Mouse (Mus musculus): ENCODE data around the gene St8sia1. TPM values are rescaled to one million over a fixed set of nuclear protein-coding genes. Genes with fewer than 3 reads are reported as not detected.
A peak's percentile ranks its signal among the peaks of the same experiment; 100 is the strongest.

Gene St8sia1
- polyA plus RNA-seq, 1 experiment: 2.5 TPM

- Histone ChIP-seq H3K4me3 (ENCODE audit: control insufficient read depth, low read depth, low read length) (no peak overlapping the region), H3K36me3 (ENCODE audit: control insufficient read depth, insufficient read depth, low read length) (no peaks in the 10 kb centered on the region), H3K27ac (ENCODE audit: control insufficient read depth, insufficient read depth, low read depth, low read length) (no peak overlapping the region), H3K4me1 (ENCODE audit: control insufficient read depth, insufficient read depth, low read length) (no peaks in the 10 kb centered on the region; the same call in 1 of the 2 replicates), H3K27me3 (ENCODE audit: control insufficient read depth, insufficient read depth, low read length) (no peaks in the 10 kb centered on the region)
- TF ChIP-seq CTCF (IDR thresholded peaks at IDR 0.05; ENCODE audit: control insufficient read depth, insufficient read depth, insufficient replicate concordance, low read depth, low read length): no peak
- no peak for TF ChIP-seq POLR2A (IDR thresholded peaks at IDR 0.05; ENCODE audit: control insufficient read depth, low read depth, low read length)
These were observed 148.7 kb downstream of the St8sia1 start for GRCm38 (mm10) chr6:142815513-142815912.

DNA sequence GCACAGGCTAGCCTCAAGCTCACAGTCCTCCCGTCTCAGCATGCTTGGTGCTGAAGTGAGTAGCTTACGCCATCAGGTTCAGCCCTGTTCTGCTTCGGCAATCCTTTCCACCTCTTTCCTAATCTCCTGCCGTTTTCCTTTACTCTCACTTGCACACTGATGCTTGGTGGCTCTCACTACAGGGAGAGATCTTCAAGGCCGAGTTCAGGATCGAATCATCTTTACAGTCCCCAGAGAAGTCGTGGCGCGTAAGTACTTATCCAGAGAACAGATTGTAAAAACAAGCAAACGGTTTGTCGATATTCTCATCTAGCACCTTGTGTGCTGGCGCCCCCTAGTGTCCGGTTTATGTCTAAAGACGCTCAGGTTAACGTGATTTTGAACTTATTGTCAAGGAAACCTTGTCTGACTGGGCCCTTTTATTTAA, 149.7 kb downstream of the St8sia1 start:
- no peak overlapping the region for H3K27ac ChIP-seq (ENCODE audit: control insufficient read depth, insufficient read depth, low read depth, low read length)
- H3K36me3 ChIP-seq (ENCODE audit: control insufficient read depth, insufficient read depth, low read length): no peaks in the 10 kb centered on the region
- no peaks in the 10 kb centered on the region for H3K27me3 ChIP-seq (ENCODE audit: control insufficient read depth, insufficient read depth, low read length)
- TF ChIP-seq CTCF (IDR thresholded peaks at IDR 0.05; ENCODE audit: control insufficient read depth, insufficient read depth, insufficient replicate concordance, low read depth, low read length): 0 out of 2 replicates have a peak, but pooled peaks have one; percentile 18
- TF ChIP-seq POLR2A (IDR thresholded peaks at IDR 0.05; ENCODE audit: control insufficient read depth, low read depth, low read length): no peak
- no peaks in the 10 kb centered on the region; the same call in 1 of the 2 replicates for H3K4me1 ChIP-seq (ENCODE audit: control insufficient read depth, insufficient read depth, low read length)
- peak overlapping the region; percentile 35; the same call in 1 of the 2 replicates for H3K4me3 ChIP-seq (ENCODE audit: control insufficient read depth, low read depth, low read length)

GRCm38 (mm10) chr6:142814011-142814410, 150.2 kb downstream of the St8sia1 start:
- H3K27ac ChIP-seq (ENCODE audit: control insufficient read depth, insufficient read depth, low read depth, low read length): no peak overlapping the region

DNA sequence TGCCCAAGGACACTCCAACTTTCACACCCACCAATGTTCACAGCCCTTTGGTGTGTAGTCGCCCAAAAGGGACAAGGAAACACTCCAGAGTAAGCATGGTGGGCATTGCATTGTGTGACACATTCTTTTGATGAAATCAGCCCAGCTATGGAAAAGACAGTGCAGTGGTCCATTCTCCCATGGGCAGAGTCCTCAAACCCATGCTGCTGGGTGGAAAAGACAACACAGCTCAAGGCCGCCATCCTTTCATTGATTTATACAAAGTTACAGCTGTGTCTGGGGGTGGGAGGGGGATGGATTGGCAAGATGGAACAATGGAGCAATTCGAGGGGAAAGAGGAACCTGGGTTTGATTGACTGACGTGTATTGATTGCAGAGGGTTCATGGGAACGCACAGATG, 151.3 kb downstream of the St8sia1 start:
- Histone ChIP-seq H3K4me1 (ENCODE audit: control insufficient read depth, insufficient read depth, low read length) (no peaks in the 10 kb centered on the region; the same call in 1 of the 2 replicates), H3K4me3 (ENCODE audit: control insufficient read depth, low read depth, low read length) (no peak overlapping the region), H3K36me3 (ENCODE audit: control insufficient read depth, insufficient read depth, low read length) (no peaks in the 10 kb centered on the region), H3K27ac (ENCODE audit: control insufficient read depth, insufficient read depth, low read depth, low read length) (no peak overlapping the region), H3K27me3 (ENCODE audit: control insufficient read depth, insufficient read depth, low read length) (no peaks in the 10 kb centered on the region)
- TF ChIP-seq POLR2A (IDR thresholded peaks at IDR 0.05; ENCODE audit: control insufficient read depth, low read depth, low read length): no peak
- TF ChIP-seq CTCF (IDR thresholded peaks at IDR 0.05; ENCODE audit: control insufficient read depth, insufficient read depth, insufficient replicate concordance, low read depth, low read length): no peak

More at GRCm38 (mm10) chr6:142814011-142814410, 150.2 kb downstream of the St8sia1 start:
- no peak overlapping the region for H3K4me3 ChIP-seq (ENCODE audit: control insufficient read depth, low read depth, low read length)
- H3K4me1 ChIP-seq (ENCODE audit: control insufficient read depth, insufficient read depth, low read length): no peaks in the 10 kb centered on the region; the same call in 1 of the 2 replicates
- H3K27me3 ChIP-seq (ENCODE audit: control insufficient read depth, insufficient read depth, low read length): no peaks in the 10 kb centered on the region
- no peaks in the 10 kb centered on the region for H3K36me3 ChIP-seq (ENCODE audit: control insufficient read depth, insufficient read depth, low read length)
- TF ChIP-seq CTCF (IDR thresholded peaks at IDR 0.05; ENCODE audit: control insufficient read depth, insufficient read depth, insufficient replicate concordance, low read depth, low read length) (no peak), POLR2A (IDR thresholded peaks at IDR 0.05; ENCODE audit: control insufficient read depth, low read depth, low read length) (no peak)

DNA sequence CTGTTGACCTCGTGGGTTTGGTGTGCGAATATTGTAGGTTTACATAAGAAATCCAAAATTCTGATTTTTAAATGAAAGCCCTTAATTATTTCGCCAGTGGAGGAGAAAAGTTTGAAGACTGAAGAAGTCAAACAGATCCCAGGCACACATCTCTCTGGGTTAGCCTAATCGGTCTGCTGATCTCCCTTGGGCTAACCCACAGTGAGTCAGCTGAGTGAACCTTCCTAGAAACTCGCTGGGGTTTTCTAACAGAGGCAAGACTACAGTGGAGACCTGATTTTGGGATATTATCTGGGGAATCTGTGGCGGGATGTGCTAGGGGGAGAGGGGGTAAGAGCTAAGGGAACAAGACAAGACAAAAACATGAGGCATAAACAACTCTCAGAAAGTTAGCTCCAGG, 154.0 kb downstream of the St8sia1 start:
- Histone ChIP-seq H3K27me3 (ENCODE audit: control insufficient read depth, insufficient read depth, low read length) (no peaks in the 10 kb centered on the region), H3K4me3 (ENCODE audit: control insufficient read depth, low read depth, low read length) (no peak overlapping the region), H3K36me3 (ENCODE audit: control insufficient read depth, insufficient read depth, low read length) (no peaks in the 10 kb centered on the region), H3K4me1 (ENCODE audit: control insufficient read depth, insufficient read depth, low read length) (no peaks in the 10 kb centered on the region; the same call in 1 of the 2 replicates), H3K27ac (ENCODE audit: control insufficient read depth, insufficient read depth, low read depth, low read length) (no peak overlapping the region)
- TF ChIP-seq POLR2A (IDR thresholded peaks at IDR 0.05; ENCODE audit: control insufficient read depth, low read depth, low read length) (no peak), CTCF (IDR thresholded peaks at IDR 0.05; ENCODE audit: control insufficient read depth, insufficient read depth, insufficient replicate concordance, low read depth, low read length) (no peak)

- H3K36me3 ChIP-seq (ENCODE audit: control insufficient read depth, insufficient read depth, low read length): no peaks in the 10 kb centered on the region
- no peak for TF ChIP-seq CTCF (IDR thresholded peaks at IDR 0.05; ENCODE audit: control insufficient read depth, insufficient read depth, insufficient replicate concordance, low read depth, low read length)
- no peak for TF ChIP-seq POLR2A (IDR thresholded peaks at IDR 0.05; ENCODE audit: control insufficient read depth, low read depth, low read length)
- H3K27ac ChIP-seq (ENCODE audit: control insufficient read depth, insufficient read depth, low read depth, low read length): no peak overlapping the region
These were observed 154.7 kb downstream of the St8sia1 start for GRCm38 (mm10) chr6:142809373-142810098.

DNA sequence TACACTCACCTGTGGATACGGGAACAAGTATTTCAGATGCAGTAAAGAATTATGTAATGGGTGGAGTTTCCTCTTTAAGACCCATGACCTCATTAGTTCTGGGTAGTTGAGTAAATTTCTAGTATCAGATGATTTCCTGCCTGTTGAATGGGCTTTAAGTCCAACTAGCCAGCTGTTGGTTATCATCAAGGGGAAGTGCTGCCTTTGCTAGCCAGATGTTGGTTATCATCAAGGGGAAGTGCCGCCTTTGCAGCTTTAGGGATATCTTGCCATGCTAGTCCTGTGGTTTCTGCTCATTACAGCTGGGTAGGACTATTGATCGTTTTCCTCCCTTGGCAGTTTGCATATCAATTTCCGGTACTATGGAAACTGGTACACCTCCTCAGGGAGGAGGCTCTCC, 157.9 kb downstream of the St8sia1 start:
- no peaks in the 10 kb centered on the region for H3K36me3 ChIP-seq (ENCODE audit: control insufficient read depth, insufficient read depth, low read length)
- H3K4me1 ChIP-seq (ENCODE audit: control insufficient read depth, insufficient read depth, low read length): no peaks in the 10 kb centered on the region
- no peak overlapping the region for H3K4me3 ChIP-seq (ENCODE audit: control insufficient read depth, low read depth, low read length)
- no peak overlapping the region for H3K27ac ChIP-seq (ENCODE audit: control insufficient read depth, insufficient read depth, low read depth, low read length)
- H3K27me3 ChIP-seq (ENCODE audit: control insufficient read depth, insufficient read depth, low read length): no peaks in the 10 kb centered on the region
- TF ChIP-seq CTCF (IDR thresholded peaks at IDR 0.05; ENCODE audit: control insufficient read depth, insufficient read depth, insufficient replicate concordance, low read depth, low read length) (no peak), POLR2A (IDR thresholded peaks at IDR 0.05; ENCODE audit: control insufficient read depth, low read depth, low read length) (no peak)

More at GRCm38 (mm10) chr6:142809373-142810098, 154.7 kb downstream of the St8sia1 start:
- H3K4me3 ChIP-seq (ENCODE audit: control insufficient read depth, low read depth, low read length): no peak overlapping the region
- H3K27me3 ChIP-seq (ENCODE audit: control insufficient read depth, insufficient read depth, low read length): no peaks in the 10 kb centered on the region
- H3K4me1 ChIP-seq (ENCODE audit: control insufficient read depth, insufficient read depth, low read length): no peaks in the 10 kb centered on the region; the same call in 1 of the 2 replicates
